Mouse (Mus musculus) spleen, postnatal 14 days (tissue): Measurements from ENCODE around the gene Sftpd.

Experiments used
- DNase-seq, 2 experiments: peaks; one replicate each; pipeline ENCODE4 v3.0.0; 2021 to 2022; ENCODE audit warnings: low spot score in 2 of 2

The Sftpd gene

GRCm38 (mm10) chr14:41185059-41185821, at the start of gene Sftpd:
Sftpd (minus strand) TSS chr14:41185149.
- DNase-seq, result no peak

- no peak for DNase-seq
Observed at GRCm38 (mm10) chr14:41198037-41198730, 13.2 kb upstream of the Sftpd start.

DNA sequence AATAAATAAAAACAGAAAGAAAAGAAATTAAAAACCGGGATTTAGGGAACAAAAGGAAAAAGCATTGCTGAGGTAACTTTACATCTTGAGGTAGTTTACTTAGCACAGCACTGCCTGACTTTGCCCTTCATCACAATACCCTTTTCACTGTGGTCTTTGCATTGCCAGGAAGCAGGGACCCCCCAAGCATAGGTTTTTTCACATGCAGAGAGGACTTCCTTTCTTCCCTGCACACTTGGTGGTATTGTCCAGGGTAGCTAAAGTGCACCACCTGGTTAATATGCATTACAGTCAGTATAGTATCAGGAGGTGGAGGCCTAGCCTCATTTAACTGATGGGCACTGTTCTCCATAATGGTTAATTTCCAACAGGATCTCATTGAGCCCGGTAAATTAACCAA, 4.5 kb upstream of the Sftpd start:
- no peak for DNase-seq

DNA sequence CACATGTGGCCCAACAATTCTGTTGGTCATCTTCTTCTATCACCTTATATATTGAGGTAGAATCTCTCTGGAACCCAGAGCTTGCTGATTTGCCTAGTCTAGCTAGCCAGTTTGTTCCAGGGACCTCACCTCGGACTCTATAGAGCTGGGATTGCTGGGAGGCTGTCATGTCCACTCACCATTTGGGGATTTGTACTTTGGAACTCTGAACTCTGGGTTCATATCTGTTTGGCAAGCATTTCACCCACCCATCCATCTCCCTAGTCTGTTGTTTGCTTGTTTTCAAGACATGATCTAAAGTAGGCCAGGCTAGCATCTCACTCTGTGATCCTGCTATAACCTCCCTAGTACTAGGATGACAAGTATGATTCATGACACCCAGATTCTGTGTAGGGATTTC, 10.1 kb downstream of the Sftpd start:
- DNase-seq, result no peak

DNA sequence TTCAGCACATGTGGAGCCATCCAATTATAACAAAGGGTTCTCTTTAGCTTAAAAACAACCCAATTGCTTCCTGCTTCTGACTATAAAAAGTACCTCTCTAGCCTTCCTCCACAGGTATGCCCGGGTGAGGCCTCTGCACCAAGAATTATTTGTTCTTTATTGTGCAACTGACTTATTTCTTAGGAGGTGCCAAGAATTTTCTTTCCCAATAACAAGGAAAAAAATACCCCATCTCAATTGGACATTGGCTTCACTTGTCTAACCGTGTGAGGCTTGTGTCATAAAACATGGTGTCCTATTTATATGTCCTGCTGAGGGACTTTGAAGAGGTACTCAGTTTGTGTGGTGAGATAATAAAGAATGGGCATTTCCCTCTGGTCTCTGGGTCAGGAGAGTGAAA, 14.4 kb downstream of the Sftpd start:
- DNase-seq, result no peak

DNA sequence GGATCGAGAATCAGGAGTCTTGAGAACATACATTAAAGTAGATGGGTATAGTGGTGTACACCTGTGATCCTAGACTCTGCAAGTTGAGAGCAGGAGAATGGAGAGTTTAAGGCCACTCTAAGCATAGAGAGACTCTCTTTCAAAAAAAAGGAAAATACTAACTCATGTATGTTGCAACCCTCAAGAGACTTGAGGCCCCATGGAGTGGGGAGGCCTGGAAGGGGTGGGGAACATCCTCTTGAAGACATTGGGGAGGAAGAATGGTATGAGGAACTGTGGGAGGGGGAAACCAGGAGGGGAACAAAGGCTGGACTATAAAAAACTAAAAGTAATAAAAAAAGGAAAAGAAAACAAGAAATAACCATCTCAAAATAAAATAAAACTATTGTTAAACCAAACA, 16.4 kb downstream of the Sftpd start:
- no peak for DNase-seq

DNA sequence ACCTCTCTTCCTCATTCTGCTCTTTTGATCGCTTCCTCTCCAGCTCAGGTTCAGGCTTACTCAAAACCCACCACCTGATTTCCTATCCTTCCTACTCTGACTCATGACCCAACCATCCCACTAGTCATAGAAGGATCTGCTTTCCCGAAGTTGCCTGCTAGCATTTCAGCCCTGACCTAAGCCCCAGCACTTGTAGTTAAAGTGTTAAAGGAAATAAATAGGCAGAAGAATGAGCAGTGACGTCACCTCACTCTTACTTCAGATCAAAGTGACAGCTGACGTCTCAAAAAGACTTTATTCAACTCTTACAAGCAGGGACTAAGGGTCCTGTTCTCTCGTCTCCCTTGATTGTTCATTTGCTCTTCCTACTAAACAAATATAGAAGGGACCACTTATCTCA, 17.7 kb downstream of the Sftpd start:
- no peak for DNase-seq

GRCm38 (mm10) chr14:41162663-41163062, 22.3 kb downstream of the Sftpd start:
- no peak for DNase-seq

DNA sequence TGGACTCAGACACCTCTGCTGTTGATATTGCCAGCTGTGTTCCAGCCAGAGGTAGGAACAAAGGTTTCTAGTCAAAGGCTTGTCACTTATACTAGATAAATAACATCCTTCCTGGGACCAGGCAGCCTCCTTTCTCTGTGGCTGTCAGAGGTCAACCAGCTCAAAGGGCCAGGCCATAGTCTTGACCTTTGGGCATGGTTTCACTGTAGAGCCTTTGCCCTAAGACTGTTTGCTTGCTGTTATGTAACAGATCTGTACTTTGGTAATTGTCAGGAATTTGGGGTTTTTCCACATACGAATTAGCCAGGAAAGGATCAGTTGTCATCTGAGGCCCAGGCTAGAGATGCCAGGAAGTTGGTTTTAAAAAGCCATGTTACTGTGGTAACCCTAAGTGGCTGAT, 24.2 kb downstream of the Sftpd start:
- no peak for DNase-seq

GRCm38 (mm10) chr14:41160076-41160475, 24.9 kb downstream of the Sftpd start:
- no peak for DNase-seq

- DNase-seq, result no peak
Observed at GRCm38 (mm10) chr14:41151220-41151898, 33.6 kb downstream of the Sftpd start, which contains the start of gene Mbl1. Mbl1 (plus strand) TSS chr14:41151458.

GRCm38 (mm10) chr14:41147356-41147755, 37.6 kb downstream of the Sftpd start:
- DNase-seq, result no peak

DNA sequence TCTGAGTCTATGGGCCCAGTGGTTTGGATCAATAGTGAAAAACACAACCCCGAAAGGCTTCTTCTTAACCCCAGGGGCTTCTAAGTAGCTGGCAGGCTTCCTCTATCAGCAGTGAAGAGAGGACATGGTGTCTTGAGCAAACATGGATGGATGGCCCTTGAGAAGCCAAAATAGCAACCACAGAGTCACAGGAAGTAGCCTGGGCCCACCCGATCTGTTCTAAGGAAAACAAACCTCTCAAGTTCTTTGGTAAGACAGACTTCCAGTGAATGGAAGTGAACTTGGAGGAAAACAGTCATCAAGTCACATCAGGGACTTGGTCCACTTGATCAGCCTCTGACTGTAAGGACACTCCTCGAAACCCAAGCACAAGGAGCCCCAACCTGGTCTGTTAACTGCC, 38.0 kb downstream of the Sftpd start:
- DNase-seq, result no peak

- DNase-seq, result no peak
Observed at GRCm38 (mm10) chr14:41146035-41146434, 38.9 kb downstream of the Sftpd start.

DNA sequence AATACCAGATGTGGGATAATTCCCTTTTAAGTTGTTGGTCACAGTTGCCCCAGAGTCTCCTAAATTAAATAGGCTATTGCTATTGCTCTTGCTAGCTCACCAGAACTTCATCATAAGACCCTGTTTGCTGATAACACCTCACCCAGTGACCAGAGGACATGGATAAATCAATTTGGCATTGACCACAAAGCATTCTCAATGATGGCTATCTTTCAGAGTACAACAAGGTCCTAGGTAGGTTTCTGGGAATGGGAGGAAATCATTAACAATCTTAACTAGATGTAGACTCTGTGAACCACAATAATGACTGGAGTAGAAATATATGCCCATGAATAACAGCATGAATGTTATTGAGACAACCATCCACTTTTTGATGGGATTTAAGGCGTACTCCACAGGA, 44.3 kb downstream of the Sftpd start:
- no peak for DNase-seq

DNA sequence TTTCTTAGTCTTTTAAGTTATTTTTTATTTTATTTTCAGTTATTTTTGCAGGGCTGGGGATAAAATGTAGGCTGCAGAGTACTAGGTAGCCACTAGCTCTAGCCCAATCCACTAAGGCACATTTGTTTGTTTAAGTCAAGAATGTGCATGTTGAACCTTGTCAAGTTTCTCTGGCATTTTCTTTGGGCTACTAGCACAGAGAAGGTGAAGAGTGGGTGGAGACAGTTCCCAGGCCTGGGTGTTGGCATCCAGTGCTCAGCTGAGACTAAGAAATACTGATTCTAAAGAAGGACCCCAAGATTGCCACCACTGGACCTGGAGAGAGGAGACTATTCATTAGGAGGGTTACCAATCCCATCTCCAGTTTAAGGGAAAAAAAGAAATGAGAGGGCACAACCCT, 47.9 kb downstream of the Sftpd start:
- DNase-seq, result no peak

GRCm38 (mm10) chr14:41131540-41131939, 53.4 kb downstream of the Sftpd start, which contains the start of gene Sftpa1:
Sftpa1 (plus strand) TSS chr14:41131782.
- DNase-seq, result no peak

- no peak for DNase-seq
Observed at GRCm38 (mm10) chr14:41127997-41128396, 57.0 kb downstream of the Sftpd start.

- DNase-seq, result no peak
Observed at GRCm38 (mm10) chr14:41124683-41125082, 60.3 kb downstream of the Sftpd start.
